Mouse (Mus musculus) hematopoietic stem cell, adult 5-6 weeks (primary cell): ENCODE results near the gene Sh3pxd2a. TPM values are rescaled to one million over a fixed set of nuclear protein-coding genes. Genes with fewer than 3 reads are reported as not detected.
"Not testable (repeated sequence)": the region's sequence is repeated elsewhere in the genome, so short reads cannot be mapped to it uniquely, and the experiment has no call there.

Experiments
- ATAC-seq, 2 experiments: fragments of 125-278 bp in 1 of 2; replicated peaks in 1 of 2; 2 replicates each; pipeline ENCODE4 v1.8.0; 2016 to 2017; ENCODE audit warnings: inconsistent platforms in 2 of 2, mild to moderate bottlenecking in 2 of 2, moderate number of reproducible peaks in 2 of 2, low read depth in 1 of 2, moderate TSS enrichment in 1 of 2; ENCODE audit not compliant: low FRiP score in 2 of 2, poor library complexity in 2 of 2, severe bottlenecking in 2 of 2, insufficient read depth in 1 of 2, low TSS enrichment in 1 of 2
- total RNA-seq: library from RNA; stranded (forward); fragments of 172-1452, 232-1000 nt; gene quantifications from 2 replicates; pipeline ENCODE4 v1.2.3, GENCODE M21; 2017

Sh3pxd2a gene
- total RNA-seq, 1 experiment from 2014 or later, result 4.2 TPM

DNA sequence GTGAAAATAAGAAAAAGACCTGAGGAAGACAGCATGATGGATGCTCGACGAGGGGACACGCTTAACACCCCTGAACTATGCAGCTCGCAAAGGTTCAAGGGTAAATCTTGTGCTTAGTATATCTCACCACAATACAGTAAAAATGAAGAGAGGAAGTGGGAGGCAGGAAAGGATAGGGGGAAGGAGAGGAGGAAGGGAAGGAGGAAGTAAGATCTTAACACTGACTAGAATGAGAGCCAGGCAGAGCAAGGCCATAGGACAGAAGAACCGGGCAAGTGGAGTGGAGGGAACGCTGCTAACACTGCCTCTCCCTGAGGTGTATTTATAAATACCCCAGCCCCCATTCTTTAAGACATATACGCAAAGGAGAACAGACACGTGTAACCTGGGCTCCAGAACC is 58.7 kb downstream of the Sh3pxd2a start:
- no peak for ATAC-seq

GRCm38 (mm10) chr19:47403391-47404379 is 60.5 kb downstream of the Sh3pxd2a start:
- no peak for ATAC-seq

- no peak; a peak in 2 of 4 replicates for ATAC-seq
Measured at GRCm38 (mm10) chr19:47402976-47403375, 61.2 kb downstream of the Sh3pxd2a start.

DNA sequence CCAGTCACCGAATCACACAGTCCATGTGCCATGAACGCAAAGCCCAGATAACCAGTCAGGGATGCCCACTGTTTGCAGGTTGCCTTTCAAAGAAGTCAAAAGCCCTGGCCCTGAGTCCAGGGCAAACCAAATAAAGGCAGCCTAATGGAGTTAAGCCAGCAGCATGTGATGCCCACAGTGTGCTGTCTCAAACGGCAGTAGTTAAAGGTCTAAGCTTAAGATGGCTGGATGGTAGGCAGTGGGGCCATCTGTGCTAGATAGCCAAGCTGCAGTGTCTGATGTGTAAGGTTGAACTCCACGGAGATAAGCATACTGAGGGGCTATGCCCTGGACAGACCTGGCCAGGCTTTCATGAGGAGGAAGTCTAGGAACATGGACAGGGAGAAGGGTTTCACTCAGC is 61.7 kb downstream of the Sh3pxd2a start:
- ATAC-seq, result 0 out of 4 replicates have a peak, but pooled peaks of 1 of the 2 experiments have one; percentile 8

DNA sequence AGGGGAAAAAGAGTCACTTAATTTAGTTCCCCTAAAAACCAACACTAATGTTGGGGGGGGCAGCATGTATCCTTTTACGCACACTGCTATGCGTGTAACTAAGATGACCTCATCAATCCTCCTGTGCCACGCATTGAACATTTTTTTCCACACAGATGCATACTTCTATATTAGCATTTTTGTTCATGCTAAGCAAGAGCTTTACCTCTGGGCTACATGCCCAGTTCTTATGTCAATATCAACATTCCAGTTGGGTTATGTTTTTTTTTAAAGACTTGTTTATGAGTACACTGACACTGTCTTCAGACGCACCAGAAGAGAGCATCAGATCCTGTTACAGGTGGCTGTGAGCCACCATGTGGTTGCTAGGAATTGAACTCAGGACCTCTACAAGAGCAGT is 64.5 kb downstream of the Sh3pxd2a start:
- ATAC-seq, result no peak

DNA sequence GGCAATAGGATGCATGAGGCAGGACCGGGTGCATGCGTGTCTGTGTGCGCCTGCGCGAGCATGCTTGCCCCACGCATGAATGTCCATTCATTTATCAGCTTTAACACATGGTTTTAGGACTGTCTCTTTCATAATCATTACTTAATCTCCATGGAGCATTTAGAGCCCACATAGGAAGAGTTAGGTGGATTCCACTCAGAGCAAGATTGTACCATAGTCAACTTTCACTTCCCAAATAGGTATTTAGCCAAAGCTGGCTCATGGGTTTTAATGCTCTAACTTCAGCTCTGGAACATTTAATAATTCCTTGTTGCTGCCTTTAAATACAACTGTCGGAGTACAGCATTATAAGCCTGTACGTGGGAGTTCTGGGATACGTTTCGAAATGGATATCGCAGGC is 65.2 kb downstream of the Sh3pxd2a start:
- no peak for ATAC-seq

GRCm38 (mm10) chr19:47397882-47398671 is 66.1 kb downstream of the Sh3pxd2a start:
- ATAC-seq, result no peak

DNA sequence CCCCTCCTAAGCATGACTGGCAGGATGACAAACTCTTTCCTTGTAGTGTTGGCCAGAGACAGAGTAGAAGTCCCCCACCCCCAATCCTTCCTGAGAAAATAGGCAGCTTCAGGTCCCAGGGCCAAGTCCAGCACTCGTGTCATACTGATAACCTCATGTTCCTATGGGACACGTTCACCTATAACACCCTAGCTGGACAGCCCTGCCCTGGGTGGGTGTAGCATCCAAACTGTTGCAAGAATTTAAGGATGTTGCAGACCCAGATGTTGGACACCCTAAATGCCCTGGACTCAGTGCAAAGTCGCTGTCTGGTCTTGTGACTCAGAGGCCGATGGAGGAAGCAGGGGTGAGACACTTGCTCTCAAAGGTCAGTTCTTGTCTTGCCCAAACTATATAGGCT is 68.9 kb downstream of the Sh3pxd2a start:
- ATAC-seq, result no peak

GRCm38 (mm10) chr19:47394781-47395180 is 69.4 kb downstream of the Sh3pxd2a start:
- ATAC-seq, result not testable (repeated sequence)

DNA sequence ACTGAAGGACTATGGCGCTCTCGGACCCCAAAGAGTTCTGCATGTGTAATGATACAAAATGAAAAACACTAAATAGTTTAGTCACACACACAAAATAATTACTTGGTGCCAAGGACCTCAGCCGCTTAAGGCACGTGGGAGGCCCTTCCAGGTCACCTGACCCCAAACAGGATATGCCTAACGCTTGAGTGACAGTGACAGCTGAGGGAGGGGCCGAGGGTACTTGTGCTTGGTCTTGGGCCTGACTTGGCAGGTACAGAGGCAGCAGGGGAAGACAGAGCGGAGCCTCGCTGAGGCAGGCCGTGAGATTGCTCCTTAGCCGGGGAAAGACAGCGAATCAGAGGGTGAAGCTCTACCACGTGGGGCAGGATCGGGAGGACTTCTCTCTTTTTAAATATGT is 73.3 kb downstream of the Sh3pxd2a start:
- no peak for ATAC-seq

GRCm38 (mm10) chr19:47387887-47388286 is 76.3 kb downstream of the Sh3pxd2a start:
- ATAC-seq, result no peak

DNA sequence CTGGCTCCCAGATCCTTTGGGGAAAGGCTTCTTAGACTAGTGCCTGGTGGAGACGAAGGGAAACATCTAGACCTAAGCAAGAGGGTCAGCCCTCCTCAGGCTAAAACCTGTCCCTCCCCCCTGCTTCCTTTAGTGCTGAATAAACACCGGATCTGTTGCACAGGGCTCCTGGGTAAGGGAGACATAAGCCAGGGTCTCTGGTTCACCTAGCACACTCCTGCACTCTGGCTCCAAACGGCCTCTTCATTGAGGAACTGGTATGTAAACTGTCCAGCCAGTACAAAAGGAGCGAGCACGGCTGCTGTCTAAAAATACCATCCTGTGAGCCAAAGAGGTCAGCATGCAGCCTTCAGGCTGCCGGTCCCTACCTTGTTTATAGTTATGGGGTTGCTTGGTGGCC is 76.8 kb downstream of the Sh3pxd2a start:
- no peak for ATAC-seq

DNA sequence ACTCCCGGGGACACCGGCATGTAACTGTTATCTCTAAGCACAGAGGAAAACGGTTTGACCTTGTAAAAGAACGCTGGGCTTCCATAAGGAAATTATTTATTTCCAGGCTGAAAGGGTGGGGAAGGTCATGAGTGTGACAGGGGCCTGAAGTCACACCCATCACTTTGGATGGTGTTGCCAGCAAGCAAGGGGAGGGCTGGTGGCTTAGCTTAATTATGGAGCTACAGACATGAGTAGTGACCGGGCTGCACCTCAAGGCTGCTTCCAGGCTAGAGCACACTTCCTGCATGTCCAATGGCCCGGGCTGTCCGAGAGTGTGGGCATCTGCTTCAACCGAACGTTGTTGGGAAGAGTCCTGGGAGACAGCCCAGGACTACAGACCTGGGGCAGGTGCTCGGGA is 78.2 kb downstream of the Sh3pxd2a start:
- ATAC-seq, result no peak

- ATAC-seq, result no peak
Measured at GRCm38 (mm10) chr19:47384639-47385038, 79.6 kb downstream of the Sh3pxd2a start.

DNA sequence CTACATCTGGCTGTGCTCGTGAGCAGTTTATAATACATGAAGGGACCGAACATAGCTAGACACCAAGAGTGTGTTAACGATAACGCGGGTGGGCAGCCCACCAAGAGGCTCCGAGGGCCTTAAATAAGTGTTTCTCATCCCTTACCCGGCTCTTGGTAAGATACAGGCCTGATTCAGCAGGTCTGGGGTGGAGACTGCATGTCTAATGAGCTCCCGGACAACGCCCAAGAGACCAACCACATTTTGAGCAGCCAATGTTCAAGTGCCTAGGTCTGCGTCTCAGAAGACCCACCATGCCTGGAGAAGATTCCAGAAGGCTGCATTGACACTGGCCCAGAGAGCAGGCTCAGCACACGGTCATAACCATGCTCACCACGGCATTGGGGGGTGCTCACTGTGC is 80.2 kb downstream of the Sh3pxd2a start:
- ATAC-seq, result no peak

GRCm38 (mm10) chr19:47382268-47382667 is 81.9 kb downstream of the Sh3pxd2a start:
- no peak for ATAC-seq

DNA sequence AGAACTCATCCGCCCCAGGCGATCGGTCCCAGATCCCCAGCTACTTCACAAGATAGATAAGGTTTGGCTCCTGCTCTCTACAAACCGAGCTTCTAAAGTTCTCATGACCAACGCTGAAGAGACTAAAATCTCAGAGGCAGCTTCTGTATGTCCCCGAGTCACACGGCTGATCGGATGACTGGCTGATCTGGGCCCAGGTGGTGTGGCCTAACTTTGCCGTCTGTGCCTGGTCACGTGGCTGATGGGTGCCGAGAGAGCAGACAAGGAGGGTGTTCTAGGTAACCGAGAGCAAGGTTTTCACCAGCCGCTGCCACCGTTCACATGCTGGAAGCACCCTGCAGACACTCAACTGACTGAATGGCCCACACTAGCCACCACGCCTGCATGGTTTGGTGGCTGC is 83.2 kb downstream of the Sh3pxd2a start:
- ATAC-seq, result no peak

DNA sequence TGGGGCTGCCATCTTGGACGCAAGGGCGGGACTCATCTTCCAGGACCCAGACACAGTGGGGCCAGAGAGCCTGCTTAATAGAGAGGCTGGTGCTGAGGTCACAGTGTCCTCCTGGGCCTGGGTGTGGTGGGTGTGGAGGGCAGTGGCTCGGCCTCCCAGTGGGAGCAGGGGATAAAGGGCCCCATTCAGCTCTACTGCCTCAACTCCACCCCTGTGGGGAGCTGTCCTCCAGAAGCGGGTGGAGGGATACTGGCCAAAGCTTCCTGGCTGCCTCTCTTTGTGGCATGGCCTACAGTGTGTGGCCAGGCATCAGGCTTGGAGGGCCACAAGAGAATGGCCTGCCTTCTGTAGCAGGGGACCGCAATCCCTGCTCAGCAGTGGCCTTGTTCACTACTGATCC is 85.1 kb downstream of the Sh3pxd2a start:
- ATAC-seq, result no peak
